Mouse (Mus musculus): ENCODE measurements around the gene Fndc5. TPM values are rescaled to one million over a fixed set of nuclear protein-coding genes. Genes with fewer than 3 reads are reported as not detected.

The Fndc5 gene
- total RNA-seq (2021) = 10 to 100 TPM; 70.9 to 75.6 TPM
- long read RNA-seq, experiment 1, transcript Fndc5-201 (6 exons, 2,763 nt) = major isoform, 63 of 92 reads
- long read RNA-seq, experiment 1, partial matches to known transcripts = 2 of 92 reads
- long read RNA-seq, experiment 1, other reads (novel, unspliced or antisense) = 27 of 92 reads
- long read RNA-seq, experiment 2, transcript Fndc5-201 (6 exons, 2,763 nt) = major isoform, 60 of 96 reads
- long read RNA-seq, experiment 2, partial matches to known transcripts = 2 of 96 reads
- long read RNA-seq, experiment 2, other reads (novel, unspliced or antisense) = 34 of 96 reads

DNA sequence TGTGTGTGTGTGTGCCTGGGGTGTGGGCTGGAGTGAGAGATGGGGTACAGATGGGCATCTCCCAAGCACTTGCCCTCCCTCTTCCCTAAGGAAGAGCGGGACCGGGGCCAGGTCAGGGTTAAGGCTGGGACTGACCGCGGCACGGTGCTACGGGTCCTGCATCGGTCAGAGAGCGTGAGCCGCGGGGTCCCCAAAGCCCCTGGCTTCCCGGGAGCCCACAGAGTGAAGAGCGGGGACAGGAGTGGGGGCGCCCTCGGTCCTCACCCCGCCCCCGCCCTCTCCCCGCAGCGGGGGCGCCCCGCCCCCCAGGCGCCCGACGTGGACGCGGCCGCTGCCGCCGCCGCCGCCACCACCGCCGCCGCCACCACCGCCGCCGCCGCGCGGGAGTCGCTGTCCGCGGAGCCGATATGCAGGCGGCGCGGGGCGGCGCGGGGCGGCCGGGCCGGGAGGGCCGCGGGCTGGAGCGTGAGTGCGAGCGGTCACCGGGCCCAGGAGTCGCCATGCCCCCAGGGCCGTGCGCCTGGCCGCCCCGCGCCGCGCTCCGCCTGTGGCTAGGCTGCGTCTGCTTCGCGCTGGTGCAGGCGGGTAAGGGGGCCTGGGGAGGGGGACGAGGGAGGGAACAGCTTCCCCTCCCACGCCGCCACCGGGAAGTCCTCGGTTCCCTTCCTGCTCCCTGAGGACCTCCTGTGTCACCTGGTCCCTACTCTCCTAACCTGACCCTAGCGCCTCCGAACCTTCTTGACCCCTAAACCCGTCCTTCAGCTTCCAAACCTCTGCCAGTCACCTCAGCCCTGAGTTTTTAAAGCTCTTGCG lies at the start of gene Fndc5:
Gene Fndc5 (plus strand): TSS at position 421 of the 813 bp plus-strand sequence.
- DNase-seq (ENCODE audit: low spot score in 2 of 2) = no peak

DNA sequence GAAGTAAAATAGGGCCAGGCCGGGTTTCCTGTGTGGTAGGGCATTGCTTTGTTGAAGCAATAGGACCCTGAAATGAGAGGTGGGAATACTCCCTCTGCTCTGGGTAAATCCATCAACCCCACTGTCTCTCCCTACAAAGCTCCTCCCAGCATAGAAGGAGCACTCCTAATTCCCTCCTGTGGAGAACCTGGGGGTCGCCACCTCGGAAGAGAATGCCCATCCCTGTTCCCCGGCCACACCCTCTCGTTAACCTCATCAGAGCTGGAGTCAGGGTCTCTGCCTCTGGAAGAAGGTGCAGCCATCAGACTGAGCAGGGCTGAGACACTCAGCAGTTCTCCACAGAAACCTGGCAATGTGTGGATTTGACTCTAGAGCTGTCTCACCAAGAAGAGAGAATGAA lies 48.9 kb upstream of the Fndc5 start:
- no peak for DNase-seq (ENCODE audit: low spot score in 2 of 2)

- DNase-seq (ENCODE audit: low spot score in 2 of 2) = no peak
Observed at GRCm38 (mm10) chr4:129095276-129095675, 41.5 kb upstream of the Fndc5 start.

DNA sequence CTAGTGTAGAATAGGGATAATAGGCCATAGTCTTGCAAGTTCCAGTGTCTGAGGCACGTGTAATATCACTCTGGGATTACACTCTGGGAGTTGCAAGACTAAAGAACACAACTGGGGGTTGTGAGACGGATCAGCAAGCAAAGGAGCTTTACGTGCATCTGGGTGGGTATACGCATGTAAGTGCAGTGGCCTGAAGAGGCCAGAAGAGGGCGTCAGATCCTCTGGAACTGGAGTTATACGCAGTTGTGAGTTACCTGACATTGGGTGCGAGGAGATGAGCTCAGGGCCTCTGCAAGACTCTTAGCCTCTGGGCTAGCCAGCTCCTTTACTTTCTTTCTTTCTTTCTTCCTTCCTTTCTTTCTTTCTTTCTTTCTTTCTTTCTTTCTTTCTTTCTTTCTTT lies 39.8 kb upstream of the Fndc5 start:
- DNase-seq (ENCODE audit: low spot score in 2 of 2) = no peak

- no peak for DNase-seq (ENCODE audit: low spot score in 2 of 2)
Observed at GRCm38 (mm10) chr4:129102133-129102829, 34.5 kb upstream of the Fndc5 start.

DNA sequence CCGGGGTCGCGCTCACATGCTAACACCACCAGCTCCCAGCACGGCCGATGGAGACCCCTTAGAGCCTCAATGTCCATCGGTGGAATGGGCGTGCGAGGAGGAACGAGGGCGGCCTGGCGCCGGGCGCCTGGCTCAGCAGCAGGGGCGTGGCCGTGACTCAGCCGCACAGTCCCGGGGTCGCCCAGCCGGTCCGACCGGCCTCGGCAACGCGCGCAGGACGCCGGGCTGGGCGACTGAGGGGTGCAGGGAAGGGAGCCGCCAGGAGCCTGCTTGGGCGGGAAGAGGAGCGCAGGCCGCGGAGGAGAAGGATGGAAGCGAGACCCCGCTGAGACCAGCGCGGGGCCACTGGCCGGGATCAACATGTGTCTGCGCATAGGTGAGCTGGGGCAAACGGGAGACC lies 31.4 kb upstream of the Fndc5 start, which contains the start of gene Tmem54:
Gene Tmem54 (plus strand): TSS at position 193 of the 400 bp plus-strand sequence.
- DNase-seq (ENCODE audit: low spot score in 2 of 2) = no peak

- no peak for DNase-seq (ENCODE audit: low spot score in 2 of 2)
Observed at GRCm38 (mm10) chr4:129106073-129106472, 30.7 kb upstream of the Fndc5 start.

DNA sequence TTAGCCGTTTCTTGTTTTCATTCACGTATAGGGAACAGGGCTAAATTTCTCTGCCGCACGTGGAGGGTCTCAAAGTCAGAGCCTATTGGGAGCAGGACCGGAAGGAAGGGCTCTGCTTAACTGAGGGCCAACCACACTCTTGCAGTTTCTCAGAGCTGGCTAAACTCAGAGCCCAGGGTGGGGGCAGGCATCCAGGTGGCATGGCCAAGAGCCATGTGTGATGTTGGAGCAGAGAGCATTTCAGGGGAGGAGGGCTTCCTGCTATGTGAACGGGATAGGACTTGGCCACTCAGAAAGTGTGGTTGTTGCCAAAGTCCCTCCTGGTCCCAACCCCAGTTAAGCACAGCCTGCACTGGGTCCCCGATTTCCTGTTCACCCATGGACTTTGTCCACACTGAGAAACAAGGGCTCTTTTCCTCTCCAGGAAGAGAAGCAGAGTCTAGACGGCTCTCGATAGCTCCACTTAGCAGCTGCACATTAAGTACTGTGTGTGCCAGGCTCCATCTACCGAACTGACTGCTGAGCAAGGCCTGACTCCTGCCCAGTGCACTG lies 29.4 kb upstream of the Fndc5 start:
- no peak for DNase-seq (ENCODE audit: low spot score in 2 of 2)

DNA sequence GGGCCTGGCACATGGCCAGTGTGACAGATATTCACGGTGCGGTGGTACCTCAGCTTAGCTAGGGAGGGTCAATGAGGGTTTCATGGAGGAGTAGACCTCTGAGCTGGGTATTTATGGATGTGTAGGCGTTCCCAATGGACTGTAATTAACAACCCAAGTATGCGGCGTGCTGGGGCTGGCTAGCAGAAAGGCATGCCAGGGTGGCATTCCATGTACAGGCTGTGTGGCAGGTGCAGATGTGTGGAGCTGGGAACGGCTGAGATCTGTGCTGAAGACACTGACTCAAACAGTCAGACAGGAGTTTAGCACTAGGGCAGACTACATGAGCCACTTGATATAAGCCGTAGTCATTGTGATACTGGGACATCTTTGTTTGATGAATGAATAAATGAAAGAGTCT lies 28.2 kb upstream of the Fndc5 start:
- no peak for DNase-seq (ENCODE audit: low spot score in 2 of 2)

GRCm38 (mm10) chr4:129110804-129111203 lies 26.0 kb upstream of the Fndc5 start:
- DNase-seq (ENCODE audit: low spot score in 2 of 2) = no peak

GRCm38 (mm10) chr4:129111350-129111749 lies 25.4 kb upstream of the Fndc5 start:
- no peak for DNase-seq (ENCODE audit: low spot score in 2 of 2)

DNA sequence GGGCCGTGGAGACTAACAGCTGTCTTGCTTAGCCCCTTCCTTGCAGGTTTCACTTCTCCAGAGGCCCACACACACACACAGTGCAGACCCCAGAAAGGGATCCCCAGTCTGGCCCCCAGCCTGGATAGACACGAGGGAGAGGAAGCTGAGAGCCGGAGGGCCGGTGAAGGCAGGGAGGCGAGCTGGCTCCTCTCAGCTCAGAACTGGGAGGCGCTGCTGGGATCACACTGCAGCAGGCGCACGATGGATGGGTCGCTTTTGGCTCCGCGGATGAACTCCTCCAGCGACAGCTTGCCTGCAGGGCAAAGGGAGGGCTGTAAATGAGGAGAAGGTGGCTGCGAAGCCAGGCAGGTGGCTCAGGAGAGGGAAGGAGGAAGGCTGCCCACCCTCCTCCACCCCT lies 24.6 kb upstream of the Fndc5 start:
- no peak for DNase-seq (ENCODE audit: low spot score in 2 of 2)

DNA sequence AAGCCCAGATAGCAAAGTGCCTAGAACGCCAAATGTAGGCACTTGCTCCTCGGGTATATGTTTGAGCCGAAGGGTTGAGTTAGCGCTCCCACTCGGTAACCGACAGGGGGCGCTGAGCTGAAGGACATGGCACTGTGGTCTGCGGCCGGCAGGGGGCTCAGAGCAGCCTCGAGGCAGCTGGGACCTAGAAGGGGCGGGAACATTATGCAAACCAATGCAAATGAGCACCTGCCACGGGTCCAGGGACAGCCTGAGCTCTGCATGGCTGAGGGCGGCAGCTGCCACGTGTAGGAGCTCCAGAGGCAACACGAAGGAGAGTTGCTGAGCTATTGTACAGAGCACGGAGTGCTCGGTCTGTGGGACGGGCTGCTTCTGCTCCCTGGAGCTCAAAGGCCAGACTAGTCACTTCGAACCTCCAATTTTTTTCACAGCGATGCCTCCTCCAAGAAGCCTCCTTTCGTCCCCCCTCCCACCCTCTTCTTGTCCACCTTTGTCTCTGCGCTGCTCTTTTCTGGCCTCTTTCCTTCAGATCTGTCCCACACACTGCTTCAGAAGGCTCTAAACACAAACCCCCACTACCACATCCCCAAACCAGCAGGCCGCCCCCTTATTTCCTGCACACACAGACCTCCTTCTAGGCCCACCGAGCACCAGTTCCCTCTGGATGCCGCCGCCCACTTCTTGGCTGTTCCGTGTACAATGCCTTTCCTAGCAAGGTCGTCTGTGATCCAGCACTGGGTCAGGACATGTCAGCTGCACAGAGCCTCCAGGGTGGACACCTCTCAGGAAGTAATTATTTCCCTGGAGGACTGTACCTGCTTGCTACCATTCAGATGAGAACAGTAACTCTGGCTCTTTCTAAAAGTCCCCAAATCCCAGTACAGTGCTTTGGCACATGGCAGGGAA lies 23.5 kb upstream of the Fndc5 start:
- DNase-seq (ENCODE audit: low spot score in 2 of 2) = peak; percentile 90 to 93

GRCm38 (mm10) chr4:129116703-129117102 lies 20.1 kb upstream of the Fndc5 start:
- no peak for DNase-seq (ENCODE audit: low spot score in 2 of 2)

DNA sequence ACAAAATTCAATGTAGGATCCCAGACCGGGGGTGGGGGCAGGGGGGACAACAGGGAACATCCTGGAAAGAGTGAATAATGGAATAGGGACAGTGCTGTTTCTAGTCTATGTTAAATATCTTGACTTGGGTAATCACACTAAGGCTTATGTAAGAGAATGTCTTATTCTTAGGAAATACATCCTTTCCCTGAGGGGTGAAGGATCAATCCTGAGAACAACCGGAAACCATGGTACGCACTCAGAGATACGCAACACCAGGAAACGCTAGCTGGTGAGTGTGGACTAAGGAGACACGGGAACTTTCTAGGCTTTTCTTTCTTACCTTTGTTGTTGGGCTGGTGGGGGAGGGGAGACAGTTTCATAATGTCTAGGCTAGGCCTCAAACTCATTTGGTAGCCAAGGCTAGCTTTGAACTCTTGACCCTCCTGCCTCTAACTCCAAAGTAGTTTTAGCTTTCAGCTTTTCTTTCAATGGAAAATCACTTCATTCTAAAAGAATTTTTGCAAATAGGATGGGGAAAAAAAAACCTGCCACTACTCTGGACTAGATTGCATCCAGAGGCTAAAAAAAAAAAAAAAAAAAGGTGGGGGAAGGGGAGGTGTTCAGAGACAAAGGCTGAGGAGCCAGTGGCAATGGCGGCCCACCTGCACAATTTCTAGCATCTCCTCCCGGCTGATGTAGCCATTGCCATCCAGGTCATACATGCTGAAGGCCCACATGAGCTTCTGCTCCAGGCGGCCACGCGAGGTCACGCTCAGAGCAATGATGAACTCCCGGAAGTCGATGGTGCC lies 18.9 kb upstream of the Fndc5 start:
- no peak for DNase-seq (ENCODE audit: low spot score in 2 of 2)

GRCm38 (mm10) chr4:129119708-129120107 lies 17.1 kb upstream of the Fndc5 start:
- DNase-seq (ENCODE audit: low spot score in 2 of 2) = peak in 1 of 2 experiments; percentile 39

GRCm38 (mm10) chr4:129120520-129121445 lies 16.0 kb upstream of the Fndc5 start:
- peak in 1 of 2 experiments; percentile 82 for DNase-seq (ENCODE audit: low spot score in 2 of 2)

DNA sequence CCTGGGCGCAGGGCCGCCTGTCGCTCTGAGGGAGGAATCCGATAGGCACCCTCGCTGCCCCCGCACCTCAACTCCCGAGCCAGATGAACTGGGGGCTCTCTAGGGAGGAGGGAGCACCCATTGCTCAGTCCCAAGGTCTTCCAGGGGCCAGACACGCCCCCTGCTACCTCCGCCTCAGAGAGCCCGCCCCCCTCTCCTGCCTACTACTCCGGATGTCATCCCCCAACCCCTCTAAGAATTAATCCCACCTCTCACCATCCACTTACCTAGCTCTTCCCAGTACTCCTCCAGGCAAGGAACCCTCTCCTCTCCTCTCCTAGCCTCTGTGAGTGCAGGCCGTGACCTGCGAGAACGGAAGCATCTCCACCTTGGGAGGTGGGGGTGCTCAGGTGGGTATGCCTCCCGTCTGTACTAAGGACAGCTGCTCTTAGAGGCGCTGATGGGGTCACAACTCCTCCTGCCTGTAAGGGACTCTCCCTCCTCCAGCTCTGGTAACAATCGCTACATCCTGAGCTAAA lies 15.2 kb upstream of the Fndc5 start, which contains the start of gene Hpca:
Gene Hpca (minus strand): TSS at position 468 of the 518 bp plus-strand sequence.
- peak in 1 of 2 experiments; percentile 12 for DNase-seq (ENCODE audit: low spot score in 2 of 2)

Measured in layer of hippocampus, postnatal 14 days (tissue).